Mouse (Mus musculus): Measurements from ENCODE around the gene Ramp2.

Gene Ramp2

DNA sequence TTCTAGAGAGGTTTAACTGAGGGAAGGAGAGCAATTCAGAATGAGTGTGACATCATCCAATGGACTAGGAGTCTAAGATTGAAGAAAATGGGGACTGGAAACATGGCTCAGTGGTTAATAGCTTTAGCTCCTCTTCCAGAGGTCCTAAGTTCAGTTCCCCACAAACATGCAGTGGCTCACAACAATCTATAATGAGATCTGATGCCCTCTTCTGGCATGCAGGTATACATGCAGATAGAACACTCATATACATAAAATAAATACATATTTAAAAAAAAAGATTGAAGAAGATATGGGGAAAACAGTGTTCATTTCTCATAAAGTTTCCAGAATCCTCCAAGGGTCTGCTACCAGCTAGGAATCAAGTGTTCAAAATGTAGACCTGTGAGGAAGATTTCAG, 10.4 kb upstream of the Ramp2 start:
- no peak for DNase-seq (ENCODE audit: extremely low spot score, low spot score)

GRCm38 (mm10) chr11:101236782-101237181, 9.0 kb upstream of the Ramp2 start:
- no peak for DNase-seq (ENCODE audit: extremely low spot score, low spot score)

- no peak for DNase-seq (ENCODE audit: extremely low spot score, low spot score)
These were observed 7.7 kb upstream of the Ramp2 start for GRCm38 (mm10) chr11:101238071-101238647.

DNA sequence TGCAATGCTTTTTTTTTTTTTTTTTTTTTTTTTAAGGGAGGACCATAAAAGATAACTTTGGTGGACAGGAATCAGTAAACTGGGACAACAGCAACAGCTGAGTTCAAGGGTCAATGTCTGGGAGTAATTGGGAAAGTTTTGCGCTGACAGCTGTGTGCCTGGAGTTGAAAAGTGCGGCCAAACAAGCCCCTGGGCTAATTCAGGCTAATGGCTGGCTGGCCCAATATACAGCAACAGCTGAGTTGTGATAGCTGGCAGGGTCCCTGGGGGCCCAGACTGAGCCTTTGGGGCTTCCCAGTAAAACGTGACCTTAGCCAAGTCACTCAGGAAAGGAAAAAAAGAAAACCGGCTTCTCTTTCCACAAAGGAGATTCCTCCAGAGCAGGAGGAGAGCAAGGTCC, 757 bp upstream of the Ramp2 start:
- peak; percentile 58 for DNase-seq (ENCODE audit: extremely low spot score, low spot score)

DNA sequence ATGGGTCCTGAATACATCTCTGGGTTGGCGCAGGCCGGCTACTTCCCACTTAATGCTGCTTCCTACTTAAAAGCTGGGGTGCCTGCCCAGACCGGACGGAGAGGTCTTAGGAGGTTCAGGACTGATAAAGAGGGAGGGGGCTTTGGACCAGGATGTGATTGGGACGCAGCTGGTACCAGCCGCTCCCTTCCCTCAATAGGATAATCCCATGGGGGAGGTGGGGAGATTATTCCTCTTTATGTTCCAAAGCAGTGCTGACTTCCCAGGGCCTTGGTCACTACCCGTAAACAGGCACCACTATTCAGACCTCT, 829 bp downstream of the Ramp2 start:
- no peak for DNase-seq (ENCODE audit: extremely low spot score, low spot score)

GRCm38 (mm10) chr11:101247521-101248030, 1.7 kb downstream of the Ramp2 start:
- DNase-seq (ENCODE audit: extremely low spot score, low spot score): no peak

DNA sequence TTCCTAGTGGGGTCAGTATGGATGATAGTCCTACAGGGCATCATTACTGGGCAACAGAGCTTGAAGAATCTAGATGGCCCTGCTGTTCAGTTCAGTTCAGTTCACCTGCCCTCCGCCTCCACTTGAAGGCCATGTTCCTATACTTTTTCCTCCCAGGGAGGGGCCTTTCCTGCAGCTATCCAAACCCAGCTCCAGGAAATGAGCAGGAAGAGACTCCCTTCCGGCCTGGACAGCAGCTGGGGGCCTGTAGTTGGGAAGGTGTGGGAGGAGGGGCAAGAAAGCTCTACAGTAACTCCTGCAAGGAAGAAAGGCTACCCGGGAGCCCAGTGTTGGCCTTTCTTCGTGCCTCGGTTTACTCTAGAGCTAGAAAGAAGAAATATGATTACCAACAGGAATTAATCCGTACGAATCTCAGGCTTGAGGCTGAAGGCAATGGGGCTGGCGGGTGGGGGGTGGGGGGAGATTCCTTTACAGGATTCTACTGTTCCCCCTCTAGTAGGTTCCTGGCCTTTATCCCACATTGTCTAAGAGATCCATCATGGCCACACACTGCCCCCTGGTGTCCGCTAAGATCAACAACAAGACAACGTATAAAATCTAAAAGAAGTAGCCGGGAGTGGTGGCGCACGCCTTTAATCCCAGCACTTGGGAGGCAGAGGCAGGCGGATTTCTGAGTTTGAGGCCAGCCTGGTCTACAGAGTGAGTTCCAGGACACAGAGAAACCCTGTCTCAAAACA, 2.6 kb downstream of the Ramp2 start:
- DNase-seq (ENCODE audit: extremely low spot score, low spot score): peak; percentile 62

DNA sequence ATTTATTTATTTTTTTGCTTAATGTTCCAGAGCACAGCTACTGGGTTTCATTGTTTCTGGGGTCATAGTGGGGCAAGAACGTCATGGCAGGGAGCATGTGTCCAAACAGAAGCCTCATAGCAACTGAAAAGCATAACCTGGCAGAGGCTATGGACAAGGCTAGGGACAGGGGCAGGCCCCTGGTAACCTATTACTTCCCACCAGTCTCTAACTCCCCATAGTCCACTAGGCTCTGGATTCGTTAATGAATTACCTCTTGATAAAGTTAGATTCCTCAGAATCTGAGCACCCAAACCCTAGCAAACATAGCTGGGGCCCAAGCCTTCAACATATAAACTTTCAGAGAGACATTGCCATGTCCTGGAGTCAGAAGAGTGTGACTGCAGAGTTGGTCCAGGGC, 5.2 kb downstream of the Ramp2 start:
- DNase-seq (ENCODE audit: extremely low spot score, low spot score): no peak

DNA sequence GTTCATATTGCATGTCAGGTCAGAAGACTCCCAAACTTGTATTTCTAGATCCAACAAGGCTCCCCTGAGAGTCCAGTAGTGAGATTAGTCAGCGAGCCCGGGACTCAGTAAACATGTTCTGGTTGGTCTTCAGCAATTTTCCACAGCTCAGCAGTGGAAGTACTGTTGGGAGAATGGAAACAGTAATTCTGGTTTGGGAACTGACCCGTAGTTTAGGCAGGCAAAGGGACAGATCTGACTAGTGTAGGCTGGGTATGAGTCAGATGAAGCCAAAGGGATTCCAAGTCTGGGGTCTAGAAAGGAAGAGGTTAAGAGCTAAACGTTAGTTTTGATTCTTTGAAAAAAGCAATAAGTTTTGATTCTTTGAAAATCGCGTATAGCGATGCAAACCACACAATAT, 7.1 kb downstream of the Ramp2 start:
- DNase-seq (ENCODE audit: extremely low spot score, low spot score): no peak

DNA sequence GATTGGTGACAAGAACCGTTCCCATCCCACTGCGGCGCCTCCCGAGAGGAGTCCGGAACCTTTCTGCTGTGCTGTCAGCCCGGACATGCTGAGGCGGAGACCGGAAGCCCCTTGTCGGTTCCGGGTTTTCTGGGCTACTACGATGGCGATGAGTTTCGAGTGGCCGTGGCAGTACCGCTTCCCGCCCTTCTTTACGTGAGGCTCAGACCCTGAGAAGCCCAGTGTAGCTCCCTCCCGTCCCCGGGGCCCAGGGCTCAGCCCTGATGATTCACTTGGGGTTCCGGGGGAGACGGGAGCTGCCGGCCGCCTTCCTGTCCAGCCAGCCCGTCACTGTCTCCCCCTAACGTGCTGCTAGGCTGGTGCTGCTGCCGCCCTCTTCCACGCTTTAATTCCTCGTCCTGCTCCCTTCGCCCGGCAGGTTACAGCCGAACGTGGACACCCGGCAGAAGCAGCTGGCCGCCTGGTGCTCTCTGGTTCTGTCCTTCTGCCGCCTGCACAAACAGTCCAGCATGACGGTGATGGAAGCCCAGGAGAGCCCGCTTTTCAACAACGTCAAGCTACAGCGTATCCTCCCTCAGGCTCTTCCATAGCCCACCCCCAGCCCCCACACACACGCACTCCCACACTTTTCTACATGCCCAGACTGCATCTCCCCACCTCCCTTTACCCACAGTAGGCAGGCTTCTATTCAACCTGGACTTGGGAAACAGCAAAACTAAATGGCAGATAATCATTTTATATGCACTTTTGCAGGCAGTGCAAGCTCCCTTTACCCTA, 8.0 kb downstream of the Ramp2 start, which contains the start of gene Vps25:
Gene Vps25, plus strand, starts transcription at position 95 of the 777 bp plus-strand sequence.
- DNase-seq (ENCODE audit: extremely low spot score, low spot score): peak; percentile 91

DNA sequence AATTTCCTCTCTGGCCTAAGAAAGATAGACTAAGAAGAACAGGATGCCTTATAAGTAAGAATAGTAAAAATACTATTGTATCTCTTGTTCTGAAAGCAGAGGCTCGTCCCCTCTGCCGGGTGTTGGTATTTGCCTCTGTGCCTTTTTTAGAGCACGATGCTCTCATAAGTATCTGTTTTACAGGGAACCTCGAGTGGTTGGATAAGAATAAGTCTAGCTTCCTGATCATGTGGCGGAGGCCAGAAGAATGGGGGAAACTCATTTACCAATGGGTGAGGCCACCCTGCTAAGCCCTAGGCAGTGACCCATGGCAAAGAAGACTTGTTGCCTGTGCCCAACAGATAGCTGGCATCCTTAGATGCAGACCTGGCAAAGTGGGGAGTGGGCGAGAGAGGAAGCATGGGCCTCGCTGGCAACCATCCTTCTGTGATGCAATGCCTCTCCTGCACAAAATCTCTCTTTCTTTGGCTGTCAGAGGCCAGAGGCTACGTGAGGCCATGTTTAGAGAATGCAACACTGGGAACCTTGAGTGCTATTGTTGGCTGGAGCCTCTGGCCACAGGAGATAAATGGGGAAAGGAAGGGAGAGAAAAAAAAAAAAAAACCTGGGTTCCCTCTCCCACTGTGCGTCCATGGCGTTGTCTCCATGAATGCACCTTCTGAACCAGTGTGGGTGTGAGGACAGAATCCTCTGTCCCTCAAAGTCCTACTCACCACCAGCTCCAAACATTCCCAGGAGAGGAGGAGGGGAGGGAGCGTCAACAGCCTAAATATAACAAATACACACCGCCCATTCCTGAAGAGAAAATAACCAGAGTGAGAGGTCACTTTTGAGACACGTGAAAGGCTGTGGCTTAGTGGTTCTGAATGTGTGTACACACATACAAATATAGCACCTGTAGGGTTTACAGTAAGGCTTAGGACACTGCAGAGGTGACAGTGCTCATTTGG, 10.3 kb downstream of the Ramp2 start:
- no peak for DNase-seq (ENCODE audit: extremely low spot score, low spot score)

DNA sequence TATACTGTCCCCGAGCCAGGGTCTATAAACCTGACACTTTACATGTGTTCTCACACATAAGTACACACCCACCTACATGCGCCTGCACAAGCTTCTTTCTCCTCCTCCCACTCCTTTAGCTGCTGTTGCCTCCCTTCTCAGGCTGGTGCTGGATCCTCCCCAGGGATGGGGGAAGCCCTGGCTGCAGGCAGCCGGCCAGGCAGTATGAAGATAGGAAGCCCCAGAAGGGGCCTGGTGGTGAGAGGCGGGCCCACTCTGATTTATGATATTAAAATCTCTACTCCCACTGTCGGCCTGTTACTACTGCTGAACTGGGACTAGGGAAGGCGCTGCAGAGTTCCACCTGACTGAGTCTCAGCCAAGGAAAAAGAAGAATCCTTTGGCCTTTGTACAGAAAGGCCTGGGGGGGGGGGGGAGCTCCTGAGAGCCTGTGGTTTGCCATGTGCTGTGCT, 13.5 kb downstream of the Ramp2 start:
- no peak for DNase-seq (ENCODE audit: extremely low spot score, low spot score)

DNA sequence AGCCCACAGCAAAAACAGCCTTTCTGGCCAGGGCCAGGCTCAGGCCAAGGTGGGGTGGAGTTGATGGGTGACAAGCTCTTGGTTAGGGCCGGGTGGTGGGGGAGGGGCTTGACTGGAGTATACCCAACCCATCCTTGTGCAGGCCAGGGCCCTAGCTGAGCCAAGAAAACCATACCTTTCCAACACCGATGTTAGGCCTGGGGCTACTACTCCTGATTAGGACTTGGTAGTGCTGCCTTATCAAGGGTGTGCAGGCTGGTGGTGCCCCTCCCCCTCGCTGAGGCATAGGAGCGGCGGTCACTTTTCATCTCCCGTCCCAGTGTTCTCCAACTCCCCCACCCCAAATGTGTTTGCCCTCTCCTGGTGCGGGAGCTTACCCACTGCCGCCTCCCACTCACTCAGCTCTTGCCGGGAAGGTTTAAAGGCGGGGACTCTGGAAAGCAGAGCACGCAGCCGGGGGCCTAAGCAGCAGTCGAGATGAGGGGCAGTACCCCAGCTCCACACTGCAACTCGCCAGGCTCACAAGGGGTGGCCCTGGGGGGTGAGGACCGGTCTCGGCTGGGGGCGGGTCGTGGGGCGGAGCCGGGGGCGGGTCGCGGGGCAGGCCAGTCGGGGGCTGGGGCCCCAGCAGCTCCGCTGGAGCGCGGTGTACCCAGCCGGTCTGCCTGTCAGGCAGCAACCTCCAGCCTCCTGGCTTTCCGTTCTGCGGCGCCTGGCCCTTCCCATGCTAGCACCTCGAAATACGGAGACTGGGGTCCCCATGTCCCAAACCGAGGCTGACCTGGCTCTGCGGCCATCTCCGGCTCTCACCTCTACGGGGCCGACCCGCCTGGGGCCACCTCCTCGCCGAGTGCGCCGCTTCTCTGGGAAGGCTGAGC, 14.4 kb downstream of the Ramp2 start, which contains the start of gene Wnk4:
Gene Wnk4, plus strand, starts transcription at position 620 of the 878 bp plus-strand sequence.
- DNase-seq (ENCODE audit: extremely low spot score, low spot score): peak; percentile 82

DNA sequence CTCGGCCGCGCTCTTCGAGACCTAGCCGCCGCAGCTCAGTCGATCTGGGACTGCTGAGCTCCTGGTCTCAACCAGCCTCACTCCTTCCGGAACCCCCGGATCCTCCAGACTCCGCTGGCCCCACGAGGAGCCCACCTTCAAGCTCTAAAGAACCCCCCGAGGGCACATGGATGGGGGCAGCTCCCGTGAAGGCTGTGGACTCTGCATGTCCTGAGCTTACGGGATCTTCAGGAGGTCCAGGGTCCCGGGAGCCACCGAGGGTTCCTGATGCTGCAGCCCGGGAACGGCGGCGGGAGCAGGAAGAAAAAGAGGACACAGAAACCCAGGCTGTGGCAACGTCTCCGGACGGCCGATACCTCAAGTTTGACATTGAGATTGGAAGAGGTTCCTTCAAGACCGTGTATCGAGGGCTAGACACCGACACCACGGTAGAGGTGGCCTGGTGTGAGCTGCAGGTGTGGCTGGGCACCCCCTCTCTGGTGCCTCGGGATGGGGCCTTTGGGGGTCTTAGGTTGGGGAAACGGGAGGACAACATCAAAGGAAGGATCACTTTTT, 15.1 kb downstream of the Ramp2 start:
- peak; percentile 56 for DNase-seq (ENCODE audit: extremely low spot score, low spot score)

- no peak for DNase-seq (ENCODE audit: extremely low spot score, low spot score)
These were observed 16.6 kb downstream of the Ramp2 start for GRCm38 (mm10) chr11:101262272-101262967.

GRCm38 (mm10) chr11:101263138-101263988, 17.5 kb downstream of the Ramp2 start:
- DNase-seq (ENCODE audit: extremely low spot score, low spot score): no peak

DNA sequence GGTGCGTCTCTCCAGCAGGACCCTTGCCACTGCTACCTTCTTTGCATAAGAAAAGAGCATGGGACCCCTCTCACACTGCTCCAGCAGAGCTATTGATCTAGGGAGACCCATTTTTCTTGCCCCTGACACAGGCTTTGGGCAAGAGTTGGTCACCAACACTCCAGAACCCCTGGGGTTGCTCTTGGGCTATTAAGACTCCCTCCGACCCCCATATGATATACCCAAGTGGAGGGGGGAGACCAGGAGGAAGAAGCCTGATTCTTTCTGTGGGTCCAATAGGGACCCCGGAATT, 18.1 kb downstream of the Ramp2 start:
- no peak for DNase-seq (ENCODE audit: extremely low spot score, low spot score)

DNA sequence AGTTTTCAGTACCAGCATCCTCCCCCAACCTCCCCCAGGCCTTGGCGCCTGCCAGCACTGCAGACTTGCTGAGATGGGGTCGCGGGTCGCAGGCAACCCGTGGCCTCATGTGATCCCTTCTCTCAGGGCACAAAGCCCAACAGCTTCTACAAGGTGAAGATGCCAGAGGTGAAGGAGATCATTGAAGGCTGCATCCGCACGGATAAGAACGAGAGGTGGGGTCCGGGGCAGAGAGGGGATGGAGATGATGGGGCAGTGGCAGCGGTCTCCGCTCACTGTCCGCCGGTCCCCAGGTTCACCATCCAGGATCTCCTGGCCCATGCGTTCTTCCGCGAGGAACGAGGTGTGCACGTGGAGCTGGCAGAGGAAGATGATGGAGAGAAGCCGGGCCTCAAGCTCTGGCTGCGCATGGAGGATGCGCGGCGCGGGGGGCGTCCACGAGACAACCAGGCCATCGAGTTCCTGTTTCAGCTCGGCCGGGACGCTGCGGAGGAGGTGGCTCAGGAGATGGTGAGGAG, 19.2 kb downstream of the Ramp2 start:
- DNase-seq (ENCODE audit: extremely low spot score, low spot score): peak; percentile 61

Measured in neural tube, embryonic 10.5 days (tissue).